Mouse (Mus musculus): ENCODE results near the gene Gstt2. TPM values are rescaled to one million over a fixed set of nuclear protein-coding genes. Genes with fewer than 3 reads are reported as not detected.

The Gstt2 gene
- polyA plus RNA-seq, 1 experiment from 2014 or later, result 8.0 TPM

DNA sequence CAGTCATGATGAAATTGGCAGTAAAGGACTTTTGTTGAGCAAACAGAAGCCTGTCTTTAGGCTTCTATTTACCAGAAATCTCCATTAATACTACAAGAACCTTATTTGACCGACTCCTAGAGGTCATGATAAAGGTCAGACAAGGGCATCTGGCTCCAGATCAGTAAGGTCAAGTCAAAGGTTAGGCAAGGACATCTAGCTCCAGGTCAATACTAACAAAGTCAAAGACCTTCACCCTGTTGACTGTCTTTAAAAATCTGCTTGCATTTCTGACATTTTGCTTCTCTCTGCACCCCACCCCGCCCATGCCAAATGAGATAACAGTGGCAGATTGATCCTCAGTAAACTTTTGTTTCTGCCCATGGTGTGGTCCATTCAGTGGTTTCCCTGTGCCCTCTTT is 33.0 kb downstream of the Gstt2 start:
- Histone ChIP-seq H3K9ac (no peak overlapping the region), H3K9me3 (no peaks in the 10 kb centered on the region), H3K36me3 (no peaks in the 10 kb centered on the region), H3K4me3 (no peak overlapping the region), H3K4me1 (replicated peaks) (no peaks in the 10 kb centered on the region), H3K27me3 (no peaks in the 10 kb centered on the region), H3K4me2 (no peak overlapping the region), H3K27ac (replicated peaks) (no peak overlapping the region)
- 72% methylated on average over 2 of the region's 2 CpGs for WGBS
- ATAC-seq (ENCODE audit: low read depth), result no peak

DNA sequence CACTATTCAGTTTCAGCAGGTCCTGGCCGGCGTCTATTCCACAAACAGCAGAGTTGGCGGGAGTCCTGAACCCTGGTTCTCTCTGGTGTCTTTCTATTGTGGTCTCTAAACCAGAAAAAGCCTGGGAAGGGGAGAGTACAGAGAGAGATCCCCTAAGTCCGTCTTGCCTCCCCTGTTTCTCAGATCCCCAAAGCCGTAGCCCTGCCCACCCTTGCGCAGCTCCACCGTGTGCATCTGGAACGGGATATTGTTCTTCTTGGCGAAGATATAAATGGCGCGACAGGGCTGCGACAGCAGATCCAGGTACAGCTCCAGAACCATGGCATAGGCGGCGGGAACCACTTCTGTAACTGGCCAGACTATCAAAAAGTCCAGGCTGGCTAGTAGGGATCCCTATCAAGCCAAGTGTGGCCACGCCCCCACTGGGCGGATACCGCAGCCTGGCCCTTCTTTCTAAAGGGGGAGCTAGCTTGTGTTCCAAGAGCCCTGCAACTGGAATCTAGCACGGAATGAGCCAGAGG is 39.0 kb downstream of the Gstt2 start, which contains the start of gene Gstt1:
Gene Gstt1 (minus strand): TSS at position 409 of the 521 bp plus-strand sequence.
- Histone ChIP-seq H3K27me3 (peaks cover 22% of the 10 kb centered on the region), H3K9ac (peak within 1 kb of the TSS; percentile 56), H3K27ac (replicated peaks) (no peak within 1 kb of the TSS), H3K4me3 (peak within 1 kb of the TSS; percentile 36), H3K4me2 (peak within 1 kb of the TSS; percentile 71), H3K9me3 (no peaks in the 10 kb centered on the region), H3K36me3 (no peaks in the 10 kb centered on the region), H3K4me1 (replicated peaks) (peaks cover 22% of the 10 kb centered on the region)
- ATAC-seq (ENCODE audit: low read depth), result peak; percentile 60; the same call in 1 of the 2 replicates
- WGBS, result 2% methylated on average over 18 of the region's 18 CpGs

- Histone ChIP-seq H3K36me3 (no peaks in the 10 kb centered on the region), H3K27ac (replicated peaks) (no peak overlapping the region), H3K4me3 (peak overlapping the region; percentile 36), H3K4me2 (peak overlapping the region; percentile 71), H3K4me1 (replicated peaks) (peaks cover 22% of the 10 kb centered on the region), H3K9ac (peak overlapping the region; percentile 56), H3K27me3 (peaks cover 22% of the 10 kb centered on the region), H3K9me3 (no peaks in the 10 kb centered on the region)
- ATAC-seq (ENCODE audit: low read depth), result peak; percentile 70; the same call in 1 of the 2 replicates
- WGBS, result 0% methylated on average over 12 of the region's 12 CpGs
Measured at GRCm38 (mm10) chr10:75797619-75798175, 39.5 kb downstream of the Gstt2 start.

GRCm38 (mm10) chr10:75796731-75797516 is 40.3 kb downstream of the Gstt2 start:
- Histone ChIP-seq H3K4me3 (peak overlapping the region; percentile 36), H3K27me3 (peaks cover 22% of the 10 kb centered on the region), H3K9me3 (no peaks in the 10 kb centered on the region), H3K36me3 (no peaks in the 10 kb centered on the region), H3K4me2 (peak overlapping the region; percentile 71), H3K27ac (replicated peaks) (no peak overlapping the region), H3K4me1 (replicated peaks) (peaks cover 22% of the 10 kb centered on the region), H3K9ac (peak overlapping the region; percentile 56)
- WGBS, result 48% methylated on average over 11 of the region's 11 CpGs
- 0 out of 2 replicates have a peak, but pooled peaks have one; percentile 20 for ATAC-seq (ENCODE audit: low read depth)

DNA sequence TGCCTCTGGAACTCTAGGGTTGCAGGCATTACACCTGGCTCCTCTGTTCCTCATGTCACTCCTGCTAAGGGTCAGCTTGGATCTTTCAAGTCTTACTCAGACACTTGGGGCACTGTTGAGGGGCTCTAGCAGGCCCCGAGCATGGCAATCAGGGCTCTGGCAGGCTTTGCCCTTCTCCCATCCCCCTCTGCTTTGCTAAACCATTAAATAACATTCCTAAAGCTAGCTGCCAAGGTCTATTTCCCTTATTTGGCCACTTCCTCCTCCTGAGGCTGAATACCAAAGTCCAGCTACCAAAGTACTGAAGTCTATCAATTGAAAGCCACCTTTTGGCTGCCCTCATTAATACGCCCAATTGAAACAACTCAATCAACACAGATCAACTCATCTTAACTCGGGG is 42.3 kb downstream of the Gstt2 start:
- no peaks in the 10 kb centered on the region for H3K9me3 ChIP-seq
- no peak for ATAC-seq (ENCODE audit: low read depth)

DNA sequence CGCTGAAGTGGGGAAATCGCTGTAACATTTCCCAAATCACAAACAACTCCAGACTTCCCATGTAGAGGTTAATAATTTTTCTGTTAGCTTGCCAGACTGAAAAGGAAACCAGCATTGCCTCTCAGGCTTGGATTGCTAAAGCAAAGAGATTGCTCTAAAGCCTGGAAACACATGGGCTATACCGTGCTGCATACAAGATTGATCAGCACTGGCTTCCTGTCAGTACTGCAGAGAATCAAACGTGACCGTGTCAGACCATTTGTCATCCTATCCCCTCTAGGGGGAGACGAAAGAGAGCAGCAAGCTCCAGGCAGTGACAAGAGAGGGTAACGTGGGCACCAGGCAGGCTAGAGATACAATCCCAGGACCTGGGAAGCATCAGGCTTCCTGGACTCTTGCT is 46.5 kb downstream of the Gstt2 start:
- Histone ChIP-seq H3K27me3 (0 out of 2 replicates have a peak, but pooled peaks cover 6% of the 10 kb centered on the region), H3K4me2 (no peak overlapping the region), H3K9ac (0 out of 2 replicates have a peak overlapping the region, but pooled peaks have one; percentile 18), H3K9me3 (no peaks in the 10 kb centered on the region), H3K36me3 (no peaks in the 10 kb centered on the region), H3K4me1 (replicated peaks) (0 out of 2 replicates have a peak, but pooled peaks cover 5% of the 10 kb centered on the region), H3K27ac (replicated peaks) (no peak overlapping the region), H3K4me3 (no peak overlapping the region)
- WGBS, result 23% methylated on average over 7 of the region's 7 CpGs
- ATAC-seq (ENCODE audit: low read depth), result no peak

More for the DNA sequence above, 42.3 kb downstream of the Gstt2 start:
- Histone ChIP-seq H3K36me3 (no peaks in the 10 kb centered on the region), H3K4me1 (replicated peaks) (peaks cover 22% of the 10 kb centered on the region), H3K4me3 (no peak overlapping the region), H3K27ac (replicated peaks) (no peak overlapping the region), H3K4me2 (no peak overlapping the region), H3K27me3 (peaks cover 22% of the 10 kb centered on the region), H3K9ac (no peak overlapping the region)
- 42% methylated on average over 3 of the region's 3 CpGs for WGBS

GRCm38 (mm10) chr10:75789841-75790240 is 47.4 kb downstream of the Gstt2 start:
- no peaks in the 10 kb centered on the region for H3K36me3 ChIP-seq
- no peak overlapping the region for H3K9ac ChIP-seq
- 91% methylated on average over 5 of the region's 5 CpGs for WGBS
- H3K4me3 ChIP-seq, result no peak overlapping the region
- no peak overlapping the region for H3K27ac ChIP-seq (replicated peaks)
- no peak for ATAC-seq (ENCODE audit: low read depth)
- no peaks in the 10 kb centered on the region for H3K9me3 ChIP-seq
- H3K4me1 ChIP-seq (replicated peaks), result 0 out of 2 replicates have a peak, but pooled peaks cover 3% of the 10 kb centered on the region
- 0 out of 2 replicates have a peak, but pooled peaks cover 6% of the 10 kb centered on the region for H3K27me3 ChIP-seq
- no peak overlapping the region for H3K4me2 ChIP-seq

GRCm38 (mm10) chr10:75789081-75789735 is 48.0 kb downstream of the Gstt2 start:
- no peak for ATAC-seq (ENCODE audit: low read depth)
- Histone ChIP-seq H3K27ac (replicated peaks) (no peak overlapping the region), H3K4me2 (no peak overlapping the region), H3K9ac (no peak overlapping the region), H3K9me3 (no peaks in the 10 kb centered on the region), H3K4me1 (replicated peaks) (no peaks in the 10 kb centered on the region), H3K4me3 (no peak overlapping the region), H3K36me3 (no peaks in the 10 kb centered on the region), H3K27me3 (0 out of 2 replicates have a peak, but pooled peaks cover 6% of the 10 kb centered on the region)
- 74% methylated on average over 6 of the region's 6 CpGs for WGBS

DNA sequence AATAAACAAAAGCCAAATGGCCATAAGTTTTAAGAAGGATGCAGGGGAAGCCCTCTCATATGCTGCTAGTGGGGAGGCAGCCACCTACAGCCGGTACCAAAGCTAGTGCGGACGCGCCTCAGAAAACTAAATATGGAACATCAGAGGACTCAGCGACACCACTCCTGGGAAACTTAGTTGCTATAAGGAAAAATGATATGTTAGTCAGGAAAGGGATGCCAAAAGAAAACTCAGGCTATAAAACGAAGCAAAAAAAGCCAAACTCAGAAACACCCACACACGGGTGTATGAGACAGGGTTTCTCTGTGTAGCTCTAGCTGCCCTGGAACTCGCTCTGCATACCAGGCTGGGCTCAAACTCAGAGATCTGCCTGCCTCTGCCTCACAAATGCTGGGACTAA is 48.9 kb downstream of the Gstt2 start:
- Histone ChIP-seq H3K27ac (replicated peaks) (no peak overlapping the region), H3K36me3 (no peaks in the 10 kb centered on the region), H3K4me2 (no peak overlapping the region), H3K9ac (no peak overlapping the region), H3K4me1 (replicated peaks) (no peaks in the 10 kb centered on the region), H3K9me3 (no peaks in the 10 kb centered on the region), H3K4me3 (no peak overlapping the region), H3K27me3 (0 out of 2 replicates have a peak, but pooled peaks cover 6% of the 10 kb centered on the region)
- WGBS, result 93% methylated on average over 8 of the region's 8 CpGs
- ATAC-seq (ENCODE audit: low read depth), result no peak

GRCm38 (mm10) chr10:75785442-75785841 is 51.8 kb downstream of the Gstt2 start:
- WGBS, result 83% methylated on average over 1 of the region's 1 CpGs
- H3K27me3 ChIP-seq, result peaks cover 30% of the 10 kb centered on the region

More at GRCm38 (mm10) chr10:75785442-75785841, 51.8 kb downstream of the Gstt2 start:
- Histone ChIP-seq H3K4me1 (replicated peaks) (peaks cover 8% of the 10 kb centered on the region), H3K4me2 (no peak overlapping the region), H3K36me3 (no peaks in the 10 kb centered on the region), H3K9me3 (no peaks in the 10 kb centered on the region), H3K27ac (replicated peaks) (no peak overlapping the region), H3K4me3 (no peak overlapping the region), H3K9ac (no peak overlapping the region)
- ATAC-seq (ENCODE audit: low read depth), result no peak

Measured in neural tube, embryonic 13.5 days (tissue).